Mouse (Mus musculus): ENCODE results near the gene Zbtb4. TPM values are rescaled to one million over a fixed set of nuclear protein-coding genes. Genes with fewer than 3 reads are reported as not detected.

Zbtb4 gene
- polyA plus RNA-seq, 1 experiment from 2014 or later, result 2.4 TPM

- 0 out of 2 replicates have a peak, but pooled peaks cover 3% of the 10 kb centered on the region for H3K9me3 ChIP-seq (replicated peaks)
- peak overlapping the region; percentile 52 for H3K27ac ChIP-seq
- peak overlapping the region; percentile 58 for H3K9ac ChIP-seq
- peak; percentile 18 for ATAC-seq (ENCODE audit: low FRiP score)
- peak overlapping the region; percentile 53 for H3K4me3 ChIP-seq
- H3K36me3 ChIP-seq, result no peaks in the 10 kb centered on the region
- peaks cover 53% of the 10 kb centered on the region for H3K27me3 ChIP-seq
- H3K4me1 ChIP-seq, result peaks cover 57% of the 10 kb centered on the region
- peak overlapping the region; percentile 90 for H3K4me2 ChIP-seq (replicated peaks)
- WGBS, result under 1% methylated on average over 60 of the region's 60 CpGs
Measured at GRCm38 (mm10) chr11:69803786-69804651, 38.3 kb downstream of the Zbtb4 start.

- WGBS, result 6% methylated on average over 12 of the region's 12 CpGs
- Histone ChIP-seq H3K4me1 (peaks cover 51% of the 10 kb centered on the region), H3K27ac (no peak overlapping the region), H3K9ac (no peak overlapping the region), H3K9me3 (replicated peaks) (0 out of 2 replicates have a peak, but pooled peaks cover 3% of the 10 kb centered on the region), H3K4me2 (replicated peaks) (peak overlapping the region; percentile 8; the same call in 1 of the 2 replicates), H3K36me3 (no peaks in the 10 kb centered on the region), H3K27me3 (peaks cover 53% of the 10 kb centered on the region), H3K4me3 (peak overlapping the region; percentile 53; the same call in 1 of the 2 replicates)
- no peak for ATAC-seq (ENCODE audit: low FRiP score)
Measured at GRCm38 (mm10) chr11:69804652-69804940, 38.9 kb downstream of the Zbtb4 start.

GRCm38 (mm10) chr11:69804972-69805909 is 39.5 kb downstream of the Zbtb4 start, which contains the start of gene Tmem102:
TSS of gene Tmem102 (minus strand) at chr11:69805624.
- Histone ChIP-seq H3K27me3 (peaks cover 53% of the 10 kb centered on the region), H3K9me3 (replicated peaks) (0 out of 2 replicates have a peak, but pooled peaks cover 3% of the 10 kb centered on the region), H3K36me3 (no peaks in the 10 kb centered on the region), H3K9ac (no peak within 1 kb of the TSS), H3K4me3 (peak within 1 kb of the TSS; percentile 53), H3K27ac (no peak within 1 kb of the TSS), H3K4me2 (replicated peaks) (peak within 1 kb of the TSS; percentile 8; the same call in 1 of the 2 replicates), H3K4me1 (peaks cover 44% of the 10 kb centered on the region)
- no peak for ATAC-seq (ENCODE audit: low FRiP score)
- WGBS, result 4% methylated on average over 29 of the region's 29 CpGs

GRCm38 (mm10) chr11:69806378-69806777 is 40.7 kb downstream of the Zbtb4 start:
- H3K27me3 ChIP-seq, result peaks cover 51% of the 10 kb centered on the region
- H3K4me3 ChIP-seq, result no peak overlapping the region

GRCm38 (mm10) chr11:69807641-69808040 is 41.9 kb downstream of the Zbtb4 start:
- peaks cover 23% of the 10 kb centered on the region for H3K4me1 ChIP-seq
- no peak overlapping the region for H3K9ac ChIP-seq
- no peak for ATAC-seq (ENCODE audit: low FRiP score)
- 85% methylated on average over 2 of the region's 2 CpGs for WGBS
- H3K27me3 ChIP-seq, result peaks cover 38% of the 10 kb centered on the region
- no peak overlapping the region for H3K27ac ChIP-seq
- H3K4me3 ChIP-seq, result no peak overlapping the region
- no peaks in the 10 kb centered on the region for H3K36me3 ChIP-seq
- no peak overlapping the region for H3K4me2 ChIP-seq (replicated peaks)
- 0 out of 2 replicates have a peak, but pooled peaks cover 3% of the 10 kb centered on the region for H3K9me3 ChIP-seq (replicated peaks)

More at GRCm38 (mm10) chr11:69806378-69806777, 40.7 kb downstream of the Zbtb4 start:
- ATAC-seq (ENCODE audit: low FRiP score), result no peak
- Histone ChIP-seq H3K9ac (no peak overlapping the region), H3K9me3 (replicated peaks) (0 out of 2 replicates have a peak, but pooled peaks cover 3% of the 10 kb centered on the region), H3K4me2 (replicated peaks) (no peak overlapping the region), H3K4me1 (peaks cover 36% of the 10 kb centered on the region), H3K36me3 (no peaks in the 10 kb centered on the region), H3K27ac (no peak overlapping the region)
- WGBS, result 85% methylated on average over 4 of the region's 4 CpGs

GRCm38 (mm10) chr11:69810280-69810679 is 44.6 kb downstream of the Zbtb4 start:
- no peak for ATAC-seq (ENCODE audit: low FRiP score)
- no peak overlapping the region for H3K4me2 ChIP-seq (replicated peaks)
- H3K36me3 ChIP-seq, result no peaks in the 10 kb centered on the region
- H3K27ac ChIP-seq, result no peak overlapping the region
- no peak overlapping the region for H3K4me3 ChIP-seq
- H3K9ac ChIP-seq, result no peak overlapping the region
- peaks cover 14% of the 10 kb centered on the region for H3K27me3 ChIP-seq
- 0 out of 2 replicates have a peak, but pooled peaks cover 3% of the 10 kb centered on the region for H3K9me3 ChIP-seq (replicated peaks)
- H3K4me1 ChIP-seq, result no peaks in the 10 kb centered on the region

- no peaks in the 10 kb centered on the region for H3K27me3 ChIP-seq
- H3K27ac ChIP-seq, result no peak within 1 kb of the TSS
- ATAC-seq (ENCODE audit: low FRiP score), result no peak
- H3K9ac ChIP-seq, result no peak within 1 kb of the TSS
- H3K36me3 ChIP-seq, result no peaks in the 10 kb centered on the region
- WGBS, result 54% methylated on average over 10 of the region's 10 CpGs
- no peak within 1 kb of the TSS for H3K4me3 ChIP-seq
- H3K9me3 ChIP-seq (replicated peaks), result 0 out of 2 replicates have a peak, but pooled peaks cover 10% of the 10 kb centered on the region
- no peaks in the 10 kb centered on the region for H3K4me1 ChIP-seq
- no peak within 1 kb of the TSS for H3K4me2 ChIP-seq (replicated peaks)
Measured at GRCm38 (mm10) chr11:69815155-69815554, 49.4 kb downstream of the Zbtb4 start, which contains the start of gene Gm39566. TSS of gene Gm39566 (minus strand) at chr11:69815298.

GRCm38 (mm10) chr11:69816520-69816919 is 50.8 kb downstream of the Zbtb4 start:
- no peaks in the 10 kb centered on the region for H3K27me3 ChIP-seq
- no peak overlapping the region for H3K27ac ChIP-seq

GRCm38 (mm10) chr11:69818365-69818764 is 52.7 kb downstream of the Zbtb4 start, which contains the start of gene Spem2:
TSS of gene Spem2 (minus strand) at chr11:69818465.
- no peaks in the 10 kb centered on the region for H3K27me3 ChIP-seq
- H3K9ac ChIP-seq, result no peak within 1 kb of the TSS
- 71% methylated on average over 2 of the region's 2 CpGs for WGBS
- no peak within 1 kb of the TSS for H3K4me2 ChIP-seq (replicated peaks)
- no peak for ATAC-seq (ENCODE audit: low FRiP score)
- H3K4me1 ChIP-seq, result no peaks in the 10 kb centered on the region
- no peaks in the 10 kb centered on the region for H3K36me3 ChIP-seq
- H3K27ac ChIP-seq, result no peak within 1 kb of the TSS
- H3K9me3 ChIP-seq (replicated peaks), result 0 out of 2 replicates have a peak, but pooled peaks cover 10% of the 10 kb centered on the region
- H3K4me3 ChIP-seq, result no peak within 1 kb of the TSS

More at GRCm38 (mm10) chr11:69816520-69816919, 50.8 kb downstream of the Zbtb4 start:
- Histone ChIP-seq H3K4me1 (no peaks in the 10 kb centered on the region), H3K4me2 (replicated peaks) (no peak overlapping the region), H3K9ac (no peak overlapping the region), H3K4me3 (no peak overlapping the region), H3K9me3 (replicated peaks) (0 out of 2 replicates have a peak, but pooled peaks cover 10% of the 10 kb centered on the region), H3K36me3 (no peaks in the 10 kb centered on the region)
- ATAC-seq (ENCODE audit: low FRiP score), result no peak
- 95% methylated on average over 12 of the region's 12 CpGs for WGBS

GRCm38 (mm10) chr11:69818871-69819270 is 53.2 kb downstream of the Zbtb4 start:
- no peak overlapping the region for H3K4me3 ChIP-seq
- no peaks in the 10 kb centered on the region for H3K4me1 ChIP-seq
- no peaks in the 10 kb centered on the region for H3K27me3 ChIP-seq
- peaks cover under 1% of the 10 kb centered on the region; the same call in 1 of the 2 replicates for H3K36me3 ChIP-seq
- H3K27ac ChIP-seq, result no peak overlapping the region
- H3K9me3 ChIP-seq (replicated peaks), result 0 out of 2 replicates have a peak, but pooled peaks cover 10% of the 10 kb centered on the region
- ATAC-seq (ENCODE audit: low FRiP score), result no peak
- no peak overlapping the region for H3K4me2 ChIP-seq (replicated peaks)
- 90% methylated on average over 8 of the region's 8 CpGs for WGBS
- H3K9ac ChIP-seq, result no peak overlapping the region

GRCm38 (mm10) chr11:69822080-69822479 is 56.4 kb downstream of the Zbtb4 start, which contains the start of gene Spem1:
TSS of gene Spem1 (minus strand) at chr11:69822180.
- Histone ChIP-seq H3K9ac (no peak within 1 kb of the TSS), H3K36me3 (peaks cover 33% of the 10 kb centered on the region), H3K27ac (no peak within 1 kb of the TSS), H3K4me1 (no peaks in the 10 kb centered on the region), H3K27me3 (no peaks in the 10 kb centered on the region), H3K4me2 (replicated peaks) (no peak within 1 kb of the TSS), H3K9me3 (replicated peaks) (0 out of 2 replicates have a peak, but pooled peaks cover 6% of the 10 kb centered on the region), H3K4me3 (no peak within 1 kb of the TSS)
- WGBS, result 83% methylated on average over 3 of the region's 3 CpGs
- no peak for ATAC-seq (ENCODE audit: low FRiP score)

Measured in hindbrain, embryonic 12.5 days (tissue).